Mouse (Mus musculus) spleen, adult 2 months (tissue): Measurements from ENCODE around the gene Sat2.

Experiments used
- CTCF ChIP-seq: fragments of 200-500 bp; IDR thresholded peaks from 2 replicates; pipeline ENCODE4 v1.5.1; 2011; ENCODE audit warnings: mild to moderate bottlenecking, inconsistent platforms; ENCODE audit not compliant: insufficient read depth, insufficient read length, insufficient replicate concordance; ENCODE audit errors: extremely low read depth
- POLR2A ChIP-seq: fragments of 200-500 bp; IDR thresholded peaks from 2 replicates; pipeline ENCODE4 v1.6.1; 2011; ENCODE audit warnings: low read depth, low read length, inconsistent platforms

- no peak for TF ChIP-seq CTCF
- TF ChIP-seq POLR2A: no peak
Observed at GRCm38 (mm10) chr11:69594853-69595252, 27.0 kb upstream of the Sat2 start.
